Mouse (Mus musculus) lung, postnatal 14 days (tissue): ENCODE measurements around the gene Ubl3.

ENCODE experiments used
- DNase-seq: peaks from one replicate; pipeline ENCODE4 v3.0.0; 2021

Ubl3 gene

GRCm38 (mm10) chr5:148522378-148522777 lies 30.2 kb downstream of the Ubl3 start:
- DNase-seq = no peak

GRCm38 (mm10) chr5:148517445-148517844 lies 35.1 kb downstream of the Ubl3 start:
- DNase-seq = no peak

DNA sequence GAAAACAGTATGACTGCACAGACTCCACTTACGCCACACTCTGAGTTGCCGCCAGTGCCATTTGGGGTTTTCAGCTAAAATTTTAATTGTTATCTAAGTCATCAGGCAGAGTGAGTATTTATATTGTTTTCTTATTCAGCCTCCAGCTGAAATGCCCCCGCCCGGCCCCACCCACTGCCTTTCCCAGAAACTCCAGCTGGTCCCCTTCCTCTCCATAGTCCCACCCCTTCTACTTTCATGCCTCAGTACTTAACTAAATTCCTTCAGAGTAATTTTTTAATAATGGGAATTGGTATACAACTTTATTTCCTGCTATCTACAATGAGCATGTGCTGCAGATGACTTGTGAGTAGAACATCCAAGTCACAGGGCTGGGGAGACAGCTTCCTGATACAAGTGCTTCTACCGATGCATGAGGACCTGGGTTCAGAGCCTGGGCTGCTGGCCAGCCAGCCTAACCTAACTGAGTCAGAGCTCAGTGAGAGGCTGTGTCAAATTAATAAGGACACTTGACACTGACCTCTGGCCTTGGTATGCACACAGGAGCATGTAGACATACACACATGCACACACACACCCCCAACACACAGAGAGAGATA lies 40.4 kb downstream of the Ubl3 start:
- DNase-seq = peak; percentile 45

GRCm38 (mm10) chr5:148510265-148510664 lies 42.3 kb downstream of the Ubl3 start:
- DNase-seq = no peak

DNA sequence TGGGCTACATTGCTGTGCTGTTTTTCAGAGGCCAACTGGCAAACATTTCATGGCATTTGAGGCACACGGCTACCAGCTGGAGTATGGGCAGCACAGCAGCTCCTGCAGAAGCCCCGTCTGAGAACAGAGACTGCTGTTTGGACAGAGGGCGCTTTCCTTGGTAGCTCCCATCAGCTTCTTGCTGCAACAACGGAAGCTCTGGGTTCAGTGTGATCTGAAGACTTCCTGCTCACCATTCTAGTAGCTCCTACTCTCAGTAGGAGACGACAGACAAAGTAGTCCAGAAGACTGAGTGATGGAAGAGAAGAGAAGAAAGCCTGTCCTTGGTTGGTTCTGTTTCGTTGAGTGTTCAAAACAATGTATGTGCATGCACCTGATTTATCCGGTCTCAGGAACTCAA lies 42.9 kb downstream of the Ubl3 start:
- DNase-seq = no peak

DNA sequence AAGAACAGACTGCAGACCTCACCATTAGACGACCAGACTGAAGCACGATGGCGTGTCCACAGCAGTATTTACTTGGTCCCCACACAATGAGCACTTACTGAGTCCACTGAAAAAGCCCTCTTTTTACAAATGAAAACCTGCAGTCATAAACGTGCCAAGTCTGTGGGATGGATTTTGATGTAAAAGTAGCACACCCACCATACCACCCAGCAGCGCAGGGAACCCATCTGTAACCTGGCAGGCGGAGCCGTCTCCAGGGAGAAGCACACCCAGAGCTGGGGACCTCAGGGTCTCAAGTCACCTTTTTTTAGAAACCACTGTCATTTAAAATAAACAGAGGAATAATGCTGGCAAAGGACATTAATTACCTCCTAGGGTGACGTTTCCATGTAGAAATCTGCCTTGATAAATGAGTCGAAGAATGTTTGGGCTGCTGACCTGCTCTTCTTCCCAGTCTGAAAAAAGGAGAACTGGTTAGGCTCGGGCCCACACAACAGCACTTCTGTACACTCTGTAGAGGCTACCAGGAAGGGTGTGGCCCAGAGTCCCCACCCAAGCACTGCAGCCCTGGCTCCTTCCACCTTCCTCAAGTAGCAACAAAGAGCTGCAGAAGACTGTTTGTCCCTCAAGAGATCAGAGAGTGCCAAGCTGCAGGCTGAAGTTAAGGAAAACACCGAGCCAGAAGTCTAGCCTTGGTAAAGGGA lies 43.5 kb downstream of the Ubl3 start:
- peak; percentile 62 for DNase-seq

DNA sequence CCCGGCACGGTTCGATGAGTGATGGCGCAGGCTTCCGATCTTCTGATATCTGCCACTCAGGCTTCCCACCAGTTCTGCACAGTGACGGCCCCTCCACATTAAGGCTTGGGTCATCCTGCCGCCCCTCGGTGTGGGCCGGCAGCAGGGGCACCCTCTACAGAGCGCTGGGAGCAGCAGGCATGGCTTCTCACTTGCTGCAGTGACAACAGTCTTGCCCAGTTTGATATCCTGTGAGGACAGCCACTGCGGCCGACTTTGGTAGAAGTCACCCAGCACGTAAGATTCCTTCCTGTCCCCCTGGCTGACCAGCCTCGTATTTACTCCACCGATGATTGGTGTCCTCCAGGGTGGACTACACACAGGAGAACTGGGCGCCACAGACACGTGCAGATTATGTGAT lies 47.2 kb downstream of the Ubl3 start:
- DNase-seq = no peak

GRCm38 (mm10) chr5:148502237-148502636 lies 50.4 kb downstream of the Ubl3 start:
- DNase-seq = no peak

DNA sequence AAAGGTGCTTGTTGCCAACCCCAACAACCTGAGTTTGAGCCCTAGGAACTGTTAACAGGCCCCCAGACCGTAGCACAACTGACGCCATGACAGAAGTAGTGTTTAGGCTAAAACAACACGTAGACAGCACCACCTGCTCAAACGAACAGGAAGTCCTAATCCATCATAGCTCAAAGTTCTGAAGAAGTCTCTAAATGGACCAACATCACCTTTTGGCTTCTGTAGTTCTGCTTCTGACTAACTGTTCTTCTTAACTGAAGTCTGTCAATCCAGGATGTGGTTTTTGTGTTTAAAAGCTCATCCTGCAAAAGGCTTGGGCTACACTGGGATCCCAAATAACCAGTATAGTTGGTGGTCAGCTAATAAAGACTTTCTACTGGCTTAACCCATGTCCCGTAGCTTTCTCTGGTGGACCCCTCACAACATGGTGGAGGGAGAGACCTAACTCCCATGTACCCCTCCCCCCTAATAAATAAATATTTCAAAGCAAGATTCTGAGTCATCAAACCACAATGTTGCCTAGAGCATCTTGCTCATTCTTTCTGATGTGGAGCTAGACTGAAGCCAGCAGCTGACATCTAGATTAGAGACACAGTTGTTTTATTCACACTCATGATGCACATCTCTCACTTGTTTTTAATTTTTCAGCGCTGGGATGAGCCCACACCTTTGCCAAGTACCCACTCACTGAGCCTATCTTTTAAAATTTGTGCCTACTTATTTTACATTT lies 51.2 kb downstream of the Ubl3 start:
- no peak for DNase-seq

DNA sequence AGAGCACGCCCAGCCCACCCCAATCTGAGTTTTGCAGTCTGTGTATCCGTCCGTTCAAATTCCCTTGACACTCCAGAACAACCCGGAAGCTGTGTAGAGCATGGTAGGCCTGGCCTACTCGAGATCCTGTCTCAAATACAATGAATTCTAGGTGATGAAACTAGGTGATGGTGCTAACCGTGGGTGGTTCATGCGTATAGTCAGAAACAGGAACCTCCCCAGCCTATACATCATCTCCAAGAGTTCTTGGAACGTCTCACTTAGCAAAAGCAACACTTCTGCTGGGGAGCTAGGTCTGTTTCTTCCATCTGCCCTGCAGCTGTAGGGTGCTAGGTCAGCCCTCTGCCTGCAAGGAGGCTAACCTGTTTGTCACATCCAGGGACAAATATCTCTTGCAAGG lies 52.1 kb downstream of the Ubl3 start:
- no peak for DNase-seq

DNA sequence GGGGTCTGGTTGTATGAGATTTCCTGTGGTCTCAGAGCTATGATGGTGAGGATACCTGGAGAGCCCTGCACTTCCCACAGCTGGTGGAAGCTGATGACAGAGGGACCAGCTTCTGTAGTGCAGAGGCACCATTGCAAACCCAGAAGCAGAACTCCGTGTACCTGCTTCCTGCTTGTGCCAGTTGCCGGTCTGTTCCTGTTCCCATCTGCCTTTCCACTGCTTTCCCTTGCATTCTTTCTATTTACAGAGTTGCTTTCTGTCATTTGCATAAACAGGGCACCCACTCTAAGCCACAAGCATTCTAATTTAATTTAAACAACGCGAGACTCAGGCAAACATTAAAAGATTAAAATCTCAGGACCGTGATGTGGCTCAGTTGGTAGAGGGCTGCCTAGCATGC lies 53.0 kb downstream of the Ubl3 start:
- no peak for DNase-seq

GRCm38 (mm10) chr5:148495991-148496390 lies 56.6 kb downstream of the Ubl3 start:
- no peak for DNase-seq

GRCm38 (mm10) chr5:148495173-148495572 lies 57.4 kb downstream of the Ubl3 start:
- DNase-seq = peak; percentile 47

DNA sequence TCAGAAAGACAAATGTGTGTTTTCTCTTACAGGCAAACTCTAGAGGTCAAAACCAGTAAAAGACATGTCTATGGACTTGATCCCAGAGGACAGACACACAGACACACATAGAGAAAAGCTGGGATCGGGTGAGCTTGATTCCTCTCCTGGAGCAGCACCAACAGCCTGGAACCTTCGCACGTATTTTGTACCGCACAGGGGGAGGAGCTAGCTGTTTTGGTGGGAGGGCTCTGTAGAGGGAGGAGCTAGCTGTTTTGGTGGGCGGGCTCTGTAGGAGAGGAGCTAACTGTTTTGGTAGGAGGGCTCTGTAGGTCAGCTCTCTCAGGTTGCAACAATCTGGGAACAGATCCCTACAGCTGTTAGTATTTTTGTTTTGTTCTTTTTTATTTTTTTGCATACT lies 58.3 kb downstream of the Ubl3 start:
- DNase-seq = no peak

GRCm38 (mm10) chr5:148493025-148493424 lies 59.6 kb downstream of the Ubl3 start:
- no peak for DNase-seq

DNA sequence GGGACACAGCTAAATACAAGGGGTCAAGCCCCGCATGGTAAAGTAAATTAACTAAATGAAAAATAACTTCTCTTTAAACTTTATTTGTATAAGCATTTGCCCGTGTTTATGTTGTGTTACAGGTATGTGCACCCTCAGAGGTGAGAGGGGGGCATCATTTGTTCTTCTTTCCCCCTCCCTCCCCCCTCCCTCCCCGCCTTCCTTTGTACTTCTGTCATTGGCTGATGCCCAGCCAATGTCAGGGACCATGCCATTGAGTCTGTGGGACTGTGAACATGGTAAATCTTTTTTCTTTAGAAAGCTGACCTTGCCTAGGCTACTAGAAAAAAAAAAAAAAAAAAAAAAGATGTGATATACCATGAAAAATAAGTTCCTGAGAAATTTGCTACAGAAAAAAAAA lies 62.2 kb downstream of the Ubl3 start:
- no peak for DNase-seq

GRCm38 (mm10) chr5:148489724-148490193 lies 62.8 kb downstream of the Ubl3 start:
- DNase-seq = peak; percentile 35

DNA sequence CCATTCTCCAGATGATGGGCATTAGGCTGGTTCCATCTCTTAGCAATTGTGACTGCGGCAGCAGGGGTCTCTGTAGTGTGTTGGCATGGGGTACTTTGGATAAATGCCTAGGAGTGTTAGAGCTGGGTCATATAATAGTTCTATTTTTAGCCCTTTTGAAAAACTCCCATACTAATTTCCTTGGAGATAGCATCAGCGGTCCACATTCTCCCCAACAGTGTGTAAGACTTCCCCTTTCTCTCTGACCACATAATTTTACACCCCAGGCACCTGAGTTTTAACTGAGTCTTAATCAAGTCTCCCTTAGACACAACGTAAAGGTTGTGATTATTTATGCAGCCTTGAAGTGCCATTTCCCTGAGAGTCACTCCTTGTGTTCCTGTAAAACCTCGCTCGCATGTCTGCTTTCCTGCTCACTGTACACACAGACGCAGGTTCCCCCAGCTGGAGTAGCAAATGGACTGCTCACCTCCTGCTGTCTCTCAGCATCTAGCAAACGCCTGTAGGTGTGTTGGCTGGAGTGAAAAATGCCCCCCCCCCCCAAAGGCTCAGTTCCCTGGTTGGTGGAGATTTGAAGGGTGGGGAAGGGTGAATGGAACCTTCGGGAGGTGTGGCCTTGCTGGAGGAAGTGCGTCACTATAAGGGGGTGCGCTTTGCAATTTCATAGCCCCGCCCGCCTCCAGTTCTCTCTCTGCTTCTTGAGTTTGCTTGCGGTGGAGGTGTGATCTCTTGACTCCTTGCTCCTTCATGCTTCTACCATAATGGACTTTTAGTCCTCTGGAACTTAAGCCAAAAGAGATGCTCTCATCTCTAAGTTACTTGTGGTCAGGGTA lies 63.5 kb downstream of the Ubl3 start:
- DNase-seq = no peak

GRCm38 (mm10) chr5:148486202-148486601 lies 66.4 kb downstream of the Ubl3 start:
- peak; percentile 17 for DNase-seq

DNA sequence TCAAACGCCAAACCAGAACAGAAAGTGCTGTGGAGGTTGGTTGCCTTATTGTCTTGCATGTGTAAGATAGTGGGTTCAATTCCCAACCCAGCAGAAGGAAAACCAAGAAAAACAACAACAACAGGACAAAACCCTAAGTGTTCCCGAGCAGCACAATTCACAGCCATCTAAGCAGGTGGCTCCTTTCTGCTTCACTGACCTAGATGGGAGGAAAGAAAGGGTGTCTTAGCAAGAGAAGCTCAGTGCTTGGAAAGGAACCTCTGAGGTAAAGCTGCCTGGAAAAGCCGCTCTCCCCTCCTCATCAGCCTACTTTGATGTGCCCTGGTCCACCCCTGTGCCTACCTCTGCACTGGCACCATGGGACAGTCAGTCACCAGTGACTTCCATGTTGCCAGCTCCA lies 70.8 kb downstream of the Ubl3 start:
- no peak for DNase-seq

- no peak for DNase-seq
Measured at GRCm38 (mm10) chr5:148474346-148474745, 78.2 kb downstream of the Ubl3 start.

GRCm38 (mm10) chr5:148468626-148469441 lies 83.8 kb downstream of the Ubl3 start:
- no peak for DNase-seq
